Mouse (Mus musculus) forebrain, postnatal 0 days (tissue): Measurements from ENCODE around the gene Bnip1. TPM values are rescaled to one million over a fixed set of nuclear protein-coding genes. Genes with fewer than 3 reads are reported as not detected.

Source experiments
- ATAC-seq: fragments of 200-750 bp; cut with Nextera tagmentation; 2 replicates; pipeline ENCODE4 v1.8.0; 2017; ENCODE audit warnings: mild to moderate bottlenecking, moderate library complexity
- DNase-seq: peaks from one replicate; pipeline ENCODE4 v3.0.0-alpha.2; 2015
- H3K27ac ChIP-seq: fragments of 300-500 bp; sonication (generic); 2 replicates; pipeline ENCODE4 v1.5.1; 2014; ENCODE audit warnings: low read depth, mild to moderate bottlenecking, antibody characterized with exemption, low read length, moderate library complexity, mixed read lengths
- H3K27me3 ChIP-seq: fragments of 300-500 bp; sonication (generic); 2 replicates; pipeline ENCODE4 v1.6.1; 2014; ENCODE audit warnings: mild to moderate bottlenecking, low read length, mixed read lengths; ENCODE audit not compliant: insufficient read depth
- H3K36me3 ChIP-seq: fragments of 300-500 bp; sonication (generic); 2 replicates; pipeline ENCODE4 v1.6.1; 2014; ENCODE audit warnings: mild to moderate bottlenecking, moderate library complexity; ENCODE audit not compliant: insufficient read depth
- H3K4me1 ChIP-seq: fragments of 300-500 bp; sonication (generic); 2 replicates; pipeline ENCODE4 v1.6.1; 2014; ENCODE audit warnings: antibody characterized with exemption; ENCODE audit not compliant: insufficient read depth
- H3K4me2 ChIP-seq: fragments of 300-500 bp; sonication (generic); 2 replicates; pipeline ENCODE4 v1.6.1; 2014; ENCODE audit warnings: low read depth, mild to moderate bottlenecking, moderate library complexity
- H3K4me3 ChIP-seq: fragments of 300-500 bp; sonication (generic); 2 replicates; pipeline ENCODE4 v1.5.1; 2014; ENCODE audit warnings: low read depth, low read length, mixed read lengths
- H3K9ac ChIP-seq: fragments of 300-500 bp; sonication (generic); 2 replicates; pipeline ENCODE4 v1.6.1; 2014; ENCODE audit warnings: mild to moderate bottlenecking
- H3K9me3 ChIP-seq: fragments of 300-500 bp; sonication (generic); 2 replicates; pipeline ENCODE4 v1.6.1; 2016; ENCODE audit warnings: low read length
- CTCF ChIP-seq: sonication (generic); IDR thresholded peaks from 2 replicates; pipeline ENCODE4 v1.5.1; 2016; ENCODE audit warnings: antibody characterized with exemption, control low read depth, low read depth
- WGBS: fragments of 180-500 bp; shearing (Covaris S2); extraction: QIAGEN DNeasy Blood & Tissue Kit; methylation state at CpG from one replicate; pipeline ENCODE4 v1.1.7; 2014; 5-methylcytosine and 5-hydroxymethylcytosine counted together
- polyA plus RNA-seq: library from polyadenylated mRNA; unstranded; fragments of >200 nt; fragmentation: Nextera tagmentation; extraction: Ambion mirVana; gene quantifications from 2 replicates; pipeline ENCODE4 v1.2.1, GENCODE M21; 2015
- total RNA-seq: library from RNA; depleted of rRNA; stranded (reverse); fragments of >200 nt; gene quantifications from 2 replicates; pipeline ENCODE4 v1.2.3, GENCODE M21; 2014; rRNA removed

Bnip1 gene
- total and polyA plus RNA-seq, 2 experiments from 2014 or later = 52.0 to 60.0 TPM

DNA sequence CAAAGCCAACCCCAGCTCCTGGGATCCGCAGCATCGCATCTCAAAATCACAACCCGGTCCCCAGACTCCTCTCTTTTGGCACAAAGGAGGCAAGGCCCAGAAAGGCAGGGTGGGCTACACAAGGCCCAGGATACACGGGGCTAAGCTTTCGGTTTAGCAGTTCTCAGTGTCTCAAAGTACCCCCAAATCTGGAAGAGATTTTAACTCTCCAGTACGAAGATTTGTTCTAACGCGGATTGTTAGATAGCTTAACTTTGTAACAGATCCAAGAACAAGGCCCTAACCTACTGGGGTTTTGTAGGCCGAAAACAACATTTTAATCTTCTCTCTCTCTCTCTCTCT lies 59.5 kb downstream of the Bnip1 start:
- Histone ChIP-seq H3K4me3 (no peak overlapping the region), H3K4me1 (no peaks in the 10 kb centered on the region), H3K27me3 (peaks cover 91% of the 10 kb centered on the region), H3K9ac (no peak overlapping the region), H3K9me3 (no peaks in the 10 kb centered on the region), H3K27ac (no peak overlapping the region), H3K36me3 (no peaks in the 10 kb centered on the region), H3K4me2 (no peak overlapping the region)
- ATAC-seq (no peak), DNase-seq (no peak)
- no peak for TF ChIP-seq CTCF
- WGBS = 3% methylated on average over 9 of the region's 9 CpGs

- no peak for ATAC-seq
- Histone ChIP-seq H3K9me3 (no peaks in the 10 kb centered on the region), H3K4me2 (no peak overlapping the region), H3K27ac (no peak overlapping the region), H3K9ac (no peak overlapping the region), H3K4me3 (no peak overlapping the region), H3K27me3 (peaks cover 90% of the 10 kb centered on the region), H3K36me3 (no peaks in the 10 kb centered on the region), H3K4me1 (no peaks in the 10 kb centered on the region)
- no peak for DNase-seq
- WGBS = 1% methylated on average over 48 of the region's 48 CpGs
- no peak for TF ChIP-seq CTCF
Observed at GRCm38 (mm10) chr17:26840922-26841731, 60.3 kb downstream of the Bnip1 start.

GRCm38 (mm10) chr17:26841981-26842380 lies 61.1 kb downstream of the Bnip1 start:
- Histone ChIP-seq H3K4me2 (no peak overlapping the region), H3K4me1 (no peaks in the 10 kb centered on the region), H3K27me3 (peaks cover 87% of the 10 kb centered on the region), H3K9me3 (no peaks in the 10 kb centered on the region), H3K4me3 (no peak overlapping the region), H3K9ac (no peak overlapping the region), H3K36me3 (no peaks in the 10 kb centered on the region), H3K27ac (no peak overlapping the region)
- TF ChIP-seq CTCF = no peak
- DNase-seq (no peak), ATAC-seq (no peak)
- 2% methylated on average over 5 of the region's 5 CpGs for WGBS

Other genes with a start within 250 kb of the Bnip1 start
- 137 and 186 TPM in 2 replicates for gene Ergic1, start 219.6 kb upstream of the Bnip1 start, total RNA-seq
- gene Ergic1, start 219.6 kb upstream of the Bnip1 start, polyA plus RNA-seq = 103 and 106 TPM in 2 replicates
- 32.7 and 41.0 TPM in 2 replicates for gene Dusp1, start 218.9 kb upstream of the Bnip1 start, total RNA-seq
- gene Dusp1, start 218.9 kb upstream of the Bnip1 start, polyA plus RNA-seq = 36.0 and 38.5 TPM in 2 replicates
- gene Atp6v0e, start 117.8 kb upstream of the Bnip1 start, total RNA-seq = 60.2 and 71.9 TPM in 2 replicates
- 106 and 139 TPM in 2 replicates for gene Atp6v0e, start 117.8 kb upstream of the Bnip1 start, polyA plus RNA-seq
- gene Crebrf, start 65.4 kb upstream of the Bnip1 start, total RNA-seq = 26.0 and 31.4 TPM in 2 replicates
- 7.2 and 11.0 TPM in 2 replicates for gene Crebrf, start 65.4 kb upstream of the Bnip1 start, polyA plus RNA-seq
- 0.14 TPM in 1 of 2 replicates, not detected in the other for gene Nkx2-5, start 63.9 kb downstream of the Bnip1 start, total RNA-seq
- gene Nkx2-5, start 63.9 kb downstream of the Bnip1 start, polyA plus RNA-seq = not detected in 2 replicates
- 1.0 and 3.3 TPM in 2 replicates for gene Kifc5b, start 136.0 kb downstream of the Bnip1 start, total RNA-seq
- 0.74 and 1.5 TPM in 2 replicates for gene Kifc5b, start 136.0 kb downstream of the Bnip1 start, polyA plus RNA-seq
- gene Phf1, start 152.0 kb downstream of the Bnip1 start, total RNA-seq = 35.4 and 38.9 TPM in 2 replicates
- gene Phf1, start 152.0 kb downstream of the Bnip1 start, polyA plus RNA-seq = 20.4 and 24.1 TPM in 2 replicates
- 44.4 and 44.9 TPM in 2 replicates for gene Cuta, start 158.5 kb downstream of the Bnip1 start, total RNA-seq
- 147 and 158 TPM in 2 replicates for gene Cuta, start 158.5 kb downstream of the Bnip1 start, polyA plus RNA-seq
- gene Syngap1, start 160.2 kb downstream of the Bnip1 start, total RNA-seq = 84.2 and 85.2 TPM in 2 replicates
- 3.1 and 5.0 TPM in 2 replicates for gene Syngap1, start 160.2 kb downstream of the Bnip1 start, polyA plus RNA-seq
- gene Zbtb9, start 192.1 kb downstream of the Bnip1 start, total RNA-seq = 20.9 and 22.5 TPM in 2 replicates
- 4.2 and 6.8 TPM in 2 replicates for gene Zbtb9, start 192.1 kb downstream of the Bnip1 start, polyA plus RNA-seq
- 36.5 and 48.1 TPM in 2 replicates for gene Bak1, start 247.9 kb downstream of the Bnip1 start, total RNA-seq
- 2.5 and 3.5 TPM in 2 replicates for gene Bak1, start 247.9 kb downstream of the Bnip1 start, polyA plus RNA-seq